23 mouse cellular contexts compared by ENCODE assay signal in genomic region chr2:108044885-108045284, GRCm38 (mm10).
"Had no signal": no experiment of that assay in that cellular context is flagged by ENCODE, and none has a peak within 500 bp of the region (broad histone marks: within the 10 kb centered on the region; RNA-seq: fewer than 3 reads in every experiment).

No protein-coding gene starts in this region.

- DNase-seq: kidney, adult 11 months; kidney, adult 8-10 months; kidney, postnatal 10 days; kidney, postnatal 36 days; left cerebral cortex, postnatal 4 days; liver, postnatal 0 days; lung, postnatal 10 days; lung, postnatal 36 days; retina, postnatal 1 day; right cerebral cortex, postnatal 25 days; thymus, adult 18-20 months; thymus, postnatal 36 days had no signal

- H3K27ac ChIP-seq: kidney, embryonic 15.5 days; limb, embryonic 12.5 days; limb, embryonic 15.5 days; liver, embryonic 14.5 days; lung, embryonic 15.5 days; midbrain, embryonic 10.5 days; midbrain, embryonic 13.5 days; neural tube, embryonic 13.5 days had no signal

- H3K4me3 ChIP-seq: kidney, embryonic 15.5 days; limb, embryonic 12.5 days; limb, embryonic 15.5 days; lung, embryonic 15.5 days; megakaryocyte, embryonic 14.5 days; midbrain, embryonic 10.5 days; midbrain, embryonic 13.5 days; myocyte; neural tube, embryonic 13.5 days had no signal

- ATAC-seq: liver, postnatal 0 days; midbrain, embryonic 13.5 days; midbrain, embryonic 16.5 days had no signal
